Mouse (Mus musculus) limb, embryonic 11.5 days (tissue): ENCODE data around the gene Lmo1. TPM values are rescaled to one million over a fixed set of nuclear protein-coding genes. Genes with fewer than 3 reads are reported as not detected.
"Not testable (repeated sequence)": the region's sequence is repeated elsewhere in the genome, so short reads cannot be mapped to it uniquely, and the experiment has no call there.

ENCODE experiments used
- ATAC-seq: fragments of 200-750 bp; cut with Nextera tagmentation; 2 replicates; pipeline ENCODE4 v1.8.0; 2017; ENCODE audit warnings: low read depth; ENCODE audit not compliant: insufficient number of reproducible peaks, low FRiP score, low TSS enrichment
- DNase-seq: peaks from one replicate; pipeline ENCODE4 v3.0.0-alpha.2; 2015; ENCODE audit warnings: low spot score
- H3K27ac ChIP-seq: fragments of 300-500 bp; sonication (generic); replicated peaks from 2 replicates; pipeline ENCODE4 v1.5.1; 2014; ENCODE audit warnings: low read depth, mild to moderate bottlenecking, low read length
- H3K27me3 ChIP-seq: fragments of 300-500 bp; sonication (generic); 2 replicates; pipeline ENCODE4 v1.6.1; 2014; ENCODE audit warnings: mild to moderate bottlenecking, low read length, mixed read lengths; ENCODE audit not compliant: control insufficient read depth, insufficient read depth
- H3K36me3 ChIP-seq: fragments of 300-500 bp; sonication (generic); 2 replicates; pipeline ENCODE4 v1.6.1; 2014; ENCODE audit warnings: mild to moderate bottlenecking, low read length, moderate library complexity, mixed read lengths; ENCODE audit not compliant: control insufficient read depth, insufficient read depth
- H3K4me1 ChIP-seq: fragments of 300-500 bp; sonication (generic); 2 replicates; pipeline ENCODE4 v1.6.1; 2014; ENCODE audit warnings: low read length, mixed read lengths; ENCODE audit not compliant: control insufficient read depth, insufficient read depth
- H3K4me2 ChIP-seq: fragments of 300-500 bp; sonication (generic); 2 replicates; pipeline ENCODE4 v1.6.1; 2014; ENCODE audit warnings: low read depth, mild to moderate bottlenecking, moderate library complexity; ENCODE audit not compliant: severe bottlenecking
- H3K4me3 ChIP-seq: fragments of 300-500 bp; sonication (generic); 2 replicates; pipeline ENCODE4 v1.5.1; 2014; ENCODE audit warnings: low read depth, low read length
- H3K9ac ChIP-seq: fragments of 300-500 bp; sonication (generic); 2 replicates; pipeline ENCODE4 v1.6.1; 2014; ENCODE audit warnings: mild to moderate bottlenecking, low read length
- H3K9me3 ChIP-seq: fragments of 300-500 bp; sonication (generic); 2 replicates; pipeline ENCODE4 v1.6.1; 2016; ENCODE audit warnings: low read length; ENCODE audit not compliant: control insufficient read depth
- WGBS: fragments of 180-500 bp; shearing (Covaris S2); extraction: QIAGEN DNeasy Blood & Tissue Kit; methylation state at CpG from one replicate; pipeline ENCODE4 v1.1.7; 2014; 5-methylcytosine and 5-hydroxymethylcytosine counted together
- polyA plus RNA-seq: library from polyadenylated mRNA; unstranded; fragments of >200 nt; fragmentation: Nextera tagmentation; extraction: Ambion mirVana; gene quantifications from 2 replicates; pipeline ENCODE4 v1.2.1, GENCODE M21; 2014

The Lmo1 gene
- polyA plus RNA-seq, 1 experiment from 2014 or later: 34.8 TPM

GRCm38 (mm10) chr7:109115488-109115887, 59.5 kb downstream of the Lmo1 start:
- DNase-seq: not testable (repeated sequence)
- no CpG with 5 or more reads among the region's 4 CpGs for WGBS

GRCm38 (mm10) chr7:109114950-109115349, 60.1 kb downstream of the Lmo1 start:
- H3K27ac ChIP-seq: no peak overlapping the region
- no peak overlapping the region for H3K9ac ChIP-seq
- ATAC-seq (no peak), DNase-seq (peak; percentile 20)
- no peak overlapping the region for H3K4me3 ChIP-seq
- no peaks in the 10 kb centered on the region for H3K9me3 ChIP-seq
- no peak overlapping the region for H3K4me2 ChIP-seq
- H3K36me3 ChIP-seq: no peaks in the 10 kb centered on the region
- WGBS: 70% methylated on average over 10 of the region's 10 CpGs
- H3K4me1 ChIP-seq: no peaks in the 10 kb centered on the region
- no peaks in the 10 kb centered on the region for H3K27me3 ChIP-seq

More at GRCm38 (mm10) chr7:109115488-109115887, 59.5 kb downstream of the Lmo1 start:
- not testable (repeated sequence) for H3K4me1 ChIP-seq, H3K27ac ChIP-seq, H3K4me2 ChIP-seq, H3K9me3 ChIP-seq, ATAC-seq, H3K27me3 ChIP-seq, H3K4me3 ChIP-seq, H3K36me3 ChIP-seq, H3K9ac ChIP-seq

- H3K36me3 ChIP-seq: no peaks in the 10 kb centered on the region
- DNase-seq: no peak
- no peak overlapping the region for H3K9ac ChIP-seq
- H3K4me3 ChIP-seq: no peak overlapping the region
- H3K4me1 ChIP-seq: no peaks in the 10 kb centered on the region
- no peak overlapping the region for H3K27ac ChIP-seq
- no peak for ATAC-seq
- no peaks in the 10 kb centered on the region for H3K27me3 ChIP-seq
- no peak overlapping the region for H3K4me2 ChIP-seq
- H3K9me3 ChIP-seq: no peaks in the 10 kb centered on the region
- WGBS: 78% methylated on average over 5 of the region's 5 CpGs
These were observed 64.0 kb downstream of the Lmo1 start for GRCm38 (mm10) chr7:109111000-109111399.

- Histone ChIP-seq H3K27me3 (no peaks in the 10 kb centered on the region), H3K27ac (no peak overlapping the region), H3K4me1 (no peaks in the 10 kb centered on the region), H3K4me3 (no peak overlapping the region), H3K4me2 (no peak overlapping the region), H3K9ac (no peak overlapping the region), H3K9me3 (no peaks in the 10 kb centered on the region), H3K36me3 (no peaks in the 10 kb centered on the region)
- DNase-seq (no peak), ATAC-seq (no peak)
- WGBS: 70% methylated on average over 1 of the region's 1 CpGs
These were observed 70.1 kb downstream of the Lmo1 start for GRCm38 (mm10) chr7:109104894-109105293.

GRCm38 (mm10) chr7:109101167-109101566, 73.8 kb downstream of the Lmo1 start:
- WGBS: 91% methylated on average over 3 of the region's 3 CpGs
- DNase-seq: peak; percentile 9
- H3K9me3 ChIP-seq: no peaks in the 10 kb centered on the region
- no peak overlapping the region for H3K4me2 ChIP-seq
- H3K9ac ChIP-seq: no peak overlapping the region
- no peaks in the 10 kb centered on the region for H3K4me1 ChIP-seq
- no peaks in the 10 kb centered on the region for H3K36me3 ChIP-seq
- no peak for ATAC-seq
- no peaks in the 10 kb centered on the region for H3K27me3 ChIP-seq
- H3K4me3 ChIP-seq: no peak overlapping the region
- no peak overlapping the region for H3K27ac ChIP-seq

GRCm38 (mm10) chr7:109098145-109099018, 76.6 kb downstream of the Lmo1 start:
- no peak overlapping the region for H3K4me3 ChIP-seq
- no peaks in the 10 kb centered on the region for H3K27me3 ChIP-seq
- H3K9me3 ChIP-seq: no peaks in the 10 kb centered on the region
- 37% methylated on average over 6 of the region's 6 CpGs for WGBS
- ATAC-seq (no peak), DNase-seq (peak; percentile 55)
- H3K36me3 ChIP-seq: no peaks in the 10 kb centered on the region
- no peak overlapping the region for H3K9ac ChIP-seq
- no peak overlapping the region for H3K27ac ChIP-seq
- H3K4me2 ChIP-seq: no peak overlapping the region
- no peaks in the 10 kb centered on the region for H3K4me1 ChIP-seq

GRCm38 (mm10) chr7:109097203-109097602, 77.8 kb downstream of the Lmo1 start:
- H3K4me3 ChIP-seq: no peak overlapping the region
- H3K27me3 ChIP-seq: no peaks in the 10 kb centered on the region
- ATAC-seq: no peak
- no peaks in the 10 kb centered on the region for H3K36me3 ChIP-seq
- WGBS: 86% methylated on average over 7 of the region's 7 CpGs
- H3K27ac ChIP-seq: no peak overlapping the region
- H3K9ac ChIP-seq: no peak overlapping the region
- no peak overlapping the region for H3K4me2 ChIP-seq
- no peak for DNase-seq
- H3K4me1 ChIP-seq: no peaks in the 10 kb centered on the region
- no peaks in the 10 kb centered on the region for H3K9me3 ChIP-seq

- WGBS: 72% methylated on average over 4 of the region's 4 CpGs
- DNase-seq: no peak
- H3K9ac ChIP-seq: no peak overlapping the region
These were observed 78.4 kb downstream of the Lmo1 start for GRCm38 (mm10) chr7:109096618-109097017.

More at GRCm38 (mm10) chr7:109096618-109097017, 78.4 kb downstream of the Lmo1 start:
- no peak for ATAC-seq
- Histone ChIP-seq H3K4me2 (no peak overlapping the region), H3K27ac (no peak overlapping the region), H3K36me3 (no peaks in the 10 kb centered on the region), H3K4me3 (no peak overlapping the region), H3K27me3 (no peaks in the 10 kb centered on the region), H3K4me1 (no peaks in the 10 kb centered on the region), H3K9me3 (no peaks in the 10 kb centered on the region)
